In the genomic region with DNA sequence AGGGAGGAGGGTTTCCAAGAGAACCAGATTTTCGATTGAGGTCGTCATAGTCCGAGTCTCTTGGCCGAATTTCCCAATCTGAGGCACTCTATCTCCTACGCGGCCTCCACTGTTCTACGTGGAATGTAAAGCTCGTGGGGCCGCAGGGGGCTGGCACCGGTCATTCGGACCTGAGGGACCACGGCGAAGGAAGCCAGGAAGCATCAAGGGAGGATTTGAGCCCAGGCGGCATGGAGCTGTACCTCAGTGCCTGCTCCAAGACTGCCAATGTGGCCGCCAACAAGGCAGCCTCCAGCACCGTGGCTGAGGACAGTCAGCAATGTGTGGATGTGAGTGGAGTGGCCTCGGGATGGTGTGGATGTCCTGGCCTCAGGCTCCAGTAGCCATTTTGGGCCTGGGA, we compare ENCODE assay signal across 36 mouse cellular contexts. TPM values are rescaled to one million over a fixed set of nuclear protein-coding genes. Genes with fewer than 3 reads are reported as not detected.
DNase-seq lines count a peak whose midpoint lies in the region; TF ChIP-seq lines count a peak whose summit lies in the region.
"Had no signal": no experiment of that assay in that cellular context is flagged by ENCODE, and none has a peak within 500 bp of the region (broad histone marks: within the 10 kb centered on the region; RNA-seq: fewer than 3 reads in every experiment).

Gene Fsip2 (plus strand): TSS at position 163 of the 400 bp plus-strand sequence.

- TF ChIP-seq CTCF in testis, adult 2 months (IDR thresholded peaks at IDR 0.05; ENCODE audit: control insufficient read depth, insufficient read depth, insufficient replicate concordance, low read depth, low read length), result no peak

- H3K27ac ChIP-seq in testis, adult 2 months (ENCODE audit: control insufficient read depth, insufficient read depth, low read depth, low read length), result peak within 1 kb of the TSS; percentile 91
- H3K27ac ChIP-seq: embryonic facial prominence, embryonic 15.5 days; forebrain, embryonic 12.5 days; forebrain, embryonic 15.5 days; hindbrain, embryonic 10.5 days; hindbrain, embryonic 14.5 days; hindbrain, postnatal 0 days had no signal

- peak within 1 kb of the TSS; percentile 89 for H3K4me3 ChIP-seq in testis, adult 2 months (ENCODE audit: control insufficient read depth, low read depth, low read length)
- H3K4me3 ChIP-seq: embryonic facial prominence, embryonic 15.5 days; forebrain, embryonic 12.5 days; forebrain, embryonic 15.5 days; hindbrain, embryonic 10.5 days had no signal

- peak; percentile 87 for DNase-seq in heart, adult 11 months
- no peak for DNase-seq in heart, postnatal 10 days
- no peak for DNase-seq in testis, postnatal 10 days (ENCODE audit: low spot score)
- DNase-seq in ZHBTc4 (ENCODE audit: low read depth, low spot score), result peak; percentile 6
- DNase-seq in left cerebral cortex, adult 18-20 months (ENCODE audit: low spot score in 2 of 2), result no peak
- DNase-seq: adrenal gland, adult 2 months; adrenal gland, postnatal 14 days; cerebellum, adult 11-12 months; cerebellum, adult 8-10 months; cerebellum, postnatal 10 days; cerebellum, postnatal 36 days; embryo, embryonic 11 days; gastrocnemius, postnatal 10 days; gastrocnemius, postnatal 36 days; heart, postnatal 36 days had no signal

- H3K4me1 ChIP-seq in testis, adult 2 months (ENCODE audit: control insufficient read depth, insufficient read depth, low read length), result no peaks in the 10 kb centered on the region
- H3K4me1 ChIP-seq: embryonic facial prominence, embryonic 15.5 days; forebrain, embryonic 12.5 days; forebrain, embryonic 15.5 days; hindbrain, embryonic 10.5 days had no signal

- H3K27me3 ChIP-seq in testis, adult 2 months (ENCODE audit: control insufficient read depth, insufficient read depth, low read length), result no peaks in the 10 kb centered on the region
- H3K27me3 ChIP-seq: embryonic facial prominence, embryonic 15.5 days; forebrain, embryonic 12.5 days; forebrain, embryonic 15.5 days; Patski had no signal

- TF ChIP-seq POLR2A in testis, adult 2 months (IDR thresholded peaks at IDR 0.05; ENCODE audit: control insufficient read depth, low read depth, low read length), result peak; percentile 96

- intact Hi-C loops in heart, postnatal 10 days (cut with DNase I), result no loop called here

- H3K36me3 ChIP-seq in testis, adult 2 months (ENCODE audit: control insufficient read depth, insufficient read depth, low read length), result peaks cover 1% of the 10 kb centered on the region; the same call in 1 of the 2 replicates
- H3K36me3 ChIP-seq: embryonic facial prominence, embryonic 15.5 days; forebrain, embryonic 12.5 days; forebrain, embryonic 15.5 days; G1E; hindbrain, embryonic 10.5 days had no signal

RNA-seq across cellular contexts. Expression of gene Fsip2, which starts in this region (rescaled TPM):
- not detected for total RNA-seq in heart, postnatal 10 days (2021)
- polyA plus RNA-seq in testis, adult 2 months (2012; rRNA removed), result 8.9 and 10.8 TPM in 2 replicates
- not detected for total RNA-seq in left cerebral cortex, adult 18-20 months (2021)
- total RNA-seq: adrenal gland, adult 2 months; adrenal gland, postnatal 14 days; gastrocnemius, adult 18-20 months; gastrocnemius, postnatal 10 days; gastrocnemius, postnatal 36 days; granulocyte monocyte progenitor cell, adult 5-6 weeks; heart, adult 8-10 months; heart, postnatal 36 days; hindbrain, postnatal 0 days had no signal
- polyA plus RNA-seq: adrenal gland, adult 2 months; C2C12; CD4-positive, CD25-positive, alpha-beta regulatory T cell, adult 4 months; cortical plate, adult 2 months; embryonic facial prominence, embryonic 11.5 days; forebrain, embryonic 12.5 days; forebrain, embryonic 15.5 days; G1E; heart, embryonic 11.5 days; heart, embryonic 14.5 days; heart, postnatal 0 days; hindbrain, embryonic 10.5 days; hindbrain, embryonic 14.5 days; hindbrain, postnatal 0 days; inflammation-experienced regulatory T-cells, adult 6 months; intestine, postnatal 0 days; Patski had no signal

Comparison
In these comparisons a context has a peak if more than half of its experiments do, and no peak if none do; other contexts are left out.
1. DNase-seq: peak in heart, adult 11 months (single experiment) and ZHBTc4 (single experiment); none in heart, postnatal 10 days (0 of 2), testis, postnatal 10 days (single experiment) and left cerebral cortex, adult 18-20 months (0 of 2).